Mouse (Mus musculus): ENCODE measurements around the gene Gtf2ird1.

GRCm38 (mm10) chr5:134332743-134333142 lies 123.8 kb downstream of the Gtf2ird1 start:
- TF ChIP-seq CTCF (IDR thresholded peaks at IDR 0.05; ENCODE audit: low read depth, low read length), result no peak
- no peak for TF ChIP-seq POLR2A (IDR thresholded peaks at IDR 0.05; ENCODE audit: extremely low read depth, insufficient read depth, low read length)
